Mouse (Mus musculus) testis, adult 2 months (tissue): ENCODE results near the gene Napsa. TPM values are rescaled to one million over a fixed set of nuclear protein-coding genes. Genes with fewer than 3 reads are reported as not detected.

ENCODE experiments used
- H3K27ac ChIP-seq: fragments of 200-500 bp; 2 replicates; pipeline ENCODE4 v1.5.1; 2012; ENCODE audit warnings: low read depth, low read length; ENCODE audit not compliant: control insufficient read depth, insufficient read depth
- H3K27me3 ChIP-seq: fragments of 200-500 bp; 2 replicates; pipeline ENCODE4 v1.6.1; 2012; ENCODE audit warnings: mild to moderate bottlenecking, low read length, moderate library complexity; ENCODE audit not compliant: control insufficient read depth, insufficient read depth
- H3K36me3 ChIP-seq: fragments of 200-500 bp; 2 replicates; pipeline ENCODE4 v1.6.1; 2012; ENCODE audit warnings: mild to moderate bottlenecking, low read length; ENCODE audit not compliant: control insufficient read depth, insufficient read depth
- H3K4me1 ChIP-seq: fragments of 200-500 bp; 2 replicates; pipeline ENCODE4 v1.6.1; 2012; ENCODE audit warnings: low read length; ENCODE audit not compliant: control insufficient read depth, insufficient read depth
- H3K4me3 ChIP-seq: fragments of 200-500 bp; 2 replicates; pipeline ENCODE4 v1.5.1; 2012; ENCODE audit warnings: low read depth, mild to moderate bottlenecking, low read length, moderate library complexity, mixed read lengths; ENCODE audit not compliant: control insufficient read depth
- CTCF ChIP-seq: fragments of 200-500 bp; IDR thresholded peaks from 2 replicates; pipeline ENCODE4 v1.5.1; 2012; ENCODE audit warnings: low read depth, mild to moderate bottlenecking, inconsistent platforms, low read length, moderate library complexity; ENCODE audit not compliant: control insufficient read depth, insufficient read depth, insufficient replicate concordance
- POLR2A ChIP-seq: fragments of 200-500 bp; IDR thresholded peaks from 2 replicates; pipeline ENCODE4 v1.6.1; 2012; ENCODE audit warnings: low read depth, mild to moderate bottlenecking, inconsistent platforms, low read length, moderate library complexity; ENCODE audit not compliant: control insufficient read depth
- polyA plus RNA-seq: library from polyadenylated mRNA; depleted of rRNA; stranded (reverse); fragments of >200 nt; gene quantifications from 2 replicates; pipeline ENCODE4 v1.2.3, GENCODE M21; 2012

The Napsa gene
- polyA plus RNA-seq, 1 experiment = 0.67 TPM

DNA sequence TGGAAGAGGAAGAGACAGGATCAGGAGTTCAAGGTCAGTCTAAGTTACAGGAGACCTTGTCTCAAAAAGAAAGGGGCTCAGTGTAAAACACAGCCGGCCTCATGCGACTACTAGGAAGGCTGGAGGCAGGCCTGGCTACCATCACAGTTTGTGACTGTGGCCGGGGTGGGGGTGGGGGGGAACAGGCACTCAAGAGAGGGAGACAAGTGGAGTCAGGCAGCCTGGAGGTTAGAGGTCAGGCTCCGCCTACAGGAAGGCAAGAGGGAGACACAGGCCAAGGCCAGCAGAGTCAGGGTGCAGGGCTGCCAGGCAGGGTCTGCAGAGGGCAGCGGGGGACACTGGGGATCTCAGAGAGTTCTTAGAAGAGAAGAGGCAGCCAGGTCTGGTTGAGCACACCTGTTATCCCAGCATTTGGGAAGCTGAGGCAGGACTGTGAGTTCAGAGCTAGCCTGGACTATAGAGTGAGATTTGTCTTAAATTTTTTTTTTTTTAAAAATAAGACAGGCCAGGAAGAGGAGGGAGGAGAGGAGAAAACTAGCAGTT is 24.9 kb downstream of the Napsa start:
- H3K4me3 ChIP-seq = no peak overlapping the region
- peaks cover 11% of the 10 kb centered on the region for H3K4me1 ChIP-seq
- H3K27me3 ChIP-seq = peaks cover 3% of the 10 kb centered on the region; the same call in 1 of the 2 replicates
- no peak overlapping the region for H3K27ac ChIP-seq
- H3K36me3 ChIP-seq = no peaks in the 10 kb centered on the region
- no peak for TF ChIP-seq CTCF
- no peak for TF ChIP-seq POLR2A

DNA sequence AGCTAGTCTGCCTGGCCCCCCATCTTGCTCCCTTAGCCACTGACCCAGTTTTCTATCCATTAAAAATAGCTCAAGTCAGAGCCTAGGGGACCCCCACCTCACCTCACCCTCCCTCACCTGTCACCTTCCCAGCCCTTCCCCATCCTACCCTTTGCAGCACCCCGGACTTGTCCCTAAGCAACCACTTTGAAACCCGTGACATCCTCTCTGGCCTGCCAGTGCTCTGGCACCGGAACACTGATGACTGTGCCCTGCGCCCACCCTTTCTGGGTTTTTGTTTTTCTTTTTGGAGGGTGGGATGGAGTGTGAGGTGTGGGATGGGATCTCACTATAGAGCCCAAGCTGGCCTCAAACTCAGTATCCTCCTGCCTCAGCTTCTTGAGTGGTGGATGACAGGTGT is 25.5 kb downstream of the Napsa start:
- H3K4me1 ChIP-seq = peaks cover 8% of the 10 kb centered on the region
- H3K36me3 ChIP-seq = no peaks in the 10 kb centered on the region
- H3K27me3 ChIP-seq = peaks cover 3% of the 10 kb centered on the region; the same call in 1 of the 2 replicates
- TF ChIP-seq CTCF (no peak), POLR2A (no peak)
- H3K4me3 ChIP-seq = no peak overlapping the region
- H3K27ac ChIP-seq = no peak overlapping the region

DNA sequence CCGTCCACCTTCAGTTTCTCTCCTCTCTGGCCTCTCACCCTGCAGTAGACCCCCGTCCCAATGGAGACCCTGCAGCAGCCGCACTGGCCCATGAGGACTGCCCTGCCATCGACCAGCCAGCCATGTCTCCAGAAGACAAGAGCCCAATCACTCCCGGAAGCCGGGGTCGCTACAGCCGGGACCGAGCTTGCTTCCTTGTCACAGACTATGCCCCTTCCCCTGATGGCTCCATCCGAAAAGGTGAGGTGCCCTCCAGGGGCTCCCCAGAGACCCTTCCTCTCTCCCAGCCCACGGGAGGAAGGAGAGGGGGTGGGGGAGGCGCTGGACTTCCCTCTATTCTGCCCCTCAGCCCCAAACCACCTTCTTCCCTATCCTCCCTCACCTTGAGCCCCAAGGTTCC is 26.2 kb downstream of the Napsa start:
- H3K27ac ChIP-seq = no peak overlapping the region
- TF ChIP-seq CTCF (no peak), POLR2A (no peak)
- H3K27me3 ChIP-seq = peaks cover 3% of the 10 kb centered on the region; the same call in 1 of the 2 replicates
- no peak overlapping the region for H3K4me3 ChIP-seq
- H3K4me1 ChIP-seq = peaks cover 8% of the 10 kb centered on the region
- H3K36me3 ChIP-seq = no peaks in the 10 kb centered on the region

DNA sequence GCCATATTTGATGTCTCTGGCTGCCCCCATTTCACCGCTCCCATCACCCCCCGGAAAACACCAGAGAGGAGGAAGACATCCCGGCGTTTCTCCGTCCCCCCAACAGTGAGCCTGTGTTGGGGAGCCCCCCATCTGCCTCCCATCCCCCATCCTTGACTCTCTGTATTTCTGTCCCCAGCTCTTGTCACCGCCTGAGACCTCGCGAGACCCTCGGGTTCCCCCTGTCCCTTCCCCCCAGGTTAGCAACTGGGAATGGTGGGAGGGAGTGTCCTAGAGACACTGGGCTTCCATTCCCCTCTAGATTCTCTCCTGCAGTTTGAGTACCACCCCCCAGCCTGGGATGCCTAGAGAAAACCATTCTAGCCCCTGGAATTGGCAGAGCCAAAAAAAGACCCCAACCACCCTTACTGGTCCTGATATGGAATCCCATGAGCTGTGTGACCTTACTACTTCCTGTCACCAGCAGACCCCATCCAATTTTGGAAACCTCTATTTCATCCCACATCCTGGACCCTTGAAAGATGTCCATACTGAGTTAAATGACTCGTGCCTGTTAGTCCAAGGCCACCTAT is 28.6 kb downstream of the Napsa start:
- Histone ChIP-seq H3K4me1 (peaks cover under 1% of the 10 kb centered on the region; the same call in 1 of the 2 replicates), H3K36me3 (no peaks in the 10 kb centered on the region), H3K4me3 (no peak overlapping the region), H3K27ac (no peak overlapping the region), H3K27me3 (peaks cover 3% of the 10 kb centered on the region; the same call in 1 of the 2 replicates)
- TF ChIP-seq CTCF (no peak), POLR2A (no peak)

DNA sequence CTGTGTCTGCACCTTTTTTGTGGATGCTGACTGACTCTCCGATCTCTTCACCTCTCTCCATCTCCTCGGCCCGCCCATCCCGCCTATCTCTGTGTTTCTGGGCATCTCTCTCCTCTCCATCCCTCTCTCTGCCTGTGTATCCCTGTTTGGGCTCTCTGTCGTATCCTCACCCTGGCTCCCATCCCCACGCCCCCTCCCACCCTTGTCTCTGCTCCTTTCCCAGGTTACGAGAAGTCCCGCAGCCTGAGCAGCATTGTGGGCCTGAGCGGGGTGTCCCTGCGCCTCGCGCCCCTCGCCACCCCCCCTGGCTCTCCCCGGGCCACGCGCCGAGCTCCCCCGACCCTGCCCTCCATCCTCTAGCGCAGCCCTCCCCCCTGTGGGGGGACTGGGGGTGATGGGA is 29.5 kb downstream of the Napsa start:
- Histone ChIP-seq H3K4me3 (no peak overlapping the region), H3K27me3 (peaks cover 3% of the 10 kb centered on the region; the same call in 1 of the 2 replicates), H3K27ac (no peak overlapping the region), H3K36me3 (no peaks in the 10 kb centered on the region), H3K4me1 (peaks cover 4% of the 10 kb centered on the region; the same call in 1 of the 2 replicates)
- TF ChIP-seq CTCF (no peak), POLR2A (no peak)

DNA sequence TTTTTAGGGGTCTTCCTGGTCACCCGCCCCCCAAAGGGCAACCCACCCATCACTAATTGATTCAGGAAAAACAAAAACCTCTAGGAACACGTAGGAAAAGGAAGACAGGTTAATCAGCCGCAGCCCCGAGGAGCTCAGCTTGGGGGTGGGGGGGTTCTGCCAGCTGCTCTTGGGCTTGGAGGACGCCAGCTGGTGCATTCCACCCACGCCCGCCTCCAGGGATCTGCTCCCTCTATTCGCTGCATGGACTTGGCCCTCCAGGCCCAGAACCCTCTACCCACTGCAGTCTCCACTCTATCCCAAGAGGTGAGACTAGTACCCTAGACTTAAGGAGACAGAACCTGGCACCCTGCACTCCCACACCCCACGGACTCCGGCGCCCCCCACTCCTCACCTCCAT is 30.3 kb downstream of the Napsa start:
- TF ChIP-seq CTCF (no peak), POLR2A (no peak)
- no peaks in the 10 kb centered on the region for H3K36me3 ChIP-seq
- peaks cover 4% of the 10 kb centered on the region; the same call in 1 of the 2 replicates for H3K4me1 ChIP-seq
- H3K4me3 ChIP-seq = no peak overlapping the region
- peaks cover 3% of the 10 kb centered on the region; the same call in 1 of the 2 replicates for H3K27me3 ChIP-seq
- no peak overlapping the region for H3K27ac ChIP-seq

DNA sequence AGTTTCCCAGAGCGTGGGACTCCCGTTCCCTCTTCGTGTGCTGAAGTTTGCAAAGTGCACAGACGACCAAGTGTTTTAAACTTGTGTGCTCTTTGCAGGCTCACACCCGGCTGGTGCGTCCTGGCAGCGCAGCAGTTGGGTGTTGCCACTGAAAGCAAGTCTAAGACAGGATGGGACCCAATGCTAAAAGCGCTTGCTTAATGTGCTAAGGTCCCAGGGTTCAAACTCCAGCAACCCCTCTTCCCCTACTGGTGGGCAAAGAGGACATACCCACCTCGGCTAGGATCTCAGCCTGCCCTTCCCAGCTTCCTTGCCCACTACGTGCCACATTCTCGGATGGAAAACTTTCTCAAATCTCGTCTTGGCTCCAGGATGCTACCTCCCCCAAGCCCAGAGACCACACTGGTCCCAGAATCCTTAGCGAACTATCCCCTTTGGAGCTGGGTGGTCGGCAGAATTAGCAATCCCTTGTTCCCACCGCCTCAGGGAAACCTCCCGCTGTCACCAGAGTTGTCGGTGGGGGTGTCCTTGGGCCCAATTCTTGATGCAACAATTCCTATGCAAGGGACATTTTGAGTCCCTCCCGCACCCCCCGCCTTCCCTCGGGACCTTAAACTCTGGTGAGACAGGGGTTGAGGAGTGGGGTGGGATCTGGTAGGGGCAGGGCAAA is 31.1 kb downstream of the Napsa start:
- TF ChIP-seq CTCF = no peak
- TF ChIP-seq POLR2A = no peak
- H3K27me3 ChIP-seq = peaks cover 3% of the 10 kb centered on the region; the same call in 1 of the 2 replicates
- H3K4me1 ChIP-seq = peaks cover 4% of the 10 kb centered on the region; the same call in 1 of the 2 replicates
- H3K36me3 ChIP-seq = no peaks in the 10 kb centered on the region
- no peak overlapping the region for H3K27ac ChIP-seq
- no peak overlapping the region for H3K4me3 ChIP-seq
